Mouse (Mus musculus): ENCODE results near the gene Nr4a1. TPM values are rescaled to one million over a fixed set of nuclear protein-coding genes. Genes with fewer than 3 reads are reported as not detected.

Gene Nr4a1
- total RNA-seq, 2 experiments from 2014 or later: 30.5 to 49.0 TPM

- intact Hi-C loops (cut with DNase I; ENCODE audit: low total_unique reads): no loop called here
- DNase-seq: no peak
Measured at GRCm38 (mm10) chr15:101274380-101274779, 20.3 kb downstream of the Nr4a1 start.

GRCm38 (mm10) chr15:101277351-101277899, 23.4 kb downstream of the Nr4a1 start:
- no peak for DNase-seq
- intact Hi-C loops (cut with DNase I; ENCODE audit: low total_unique reads): no loop called here

GRCm38 (mm10) chr15:101278589-101278988, 24.5 kb downstream of the Nr4a1 start:
- intact Hi-C loops (cut with DNase I; ENCODE audit: low total_unique reads): no loop called here
- no peak for DNase-seq

GRCm38 (mm10) chr15:101279430-101279999, 25.4 kb downstream of the Nr4a1 start:
- DNase-seq: no peak
- intact Hi-C loops (cut with DNase I; ENCODE audit: low total_unique reads): no loop called here

GRCm38 (mm10) chr15:101282471-101282870, 28.4 kb downstream of the Nr4a1 start:
- intact Hi-C loops (cut with DNase I; ENCODE audit: low total_unique reads): loop anchor here (2.0 kb wide), 1 partner anchor 42 kb away; no protein-coding TSS in a partner anchor
- no peak for DNase-seq

- no peak for DNase-seq
- intact Hi-C loops (cut with DNase I; ENCODE audit: low total_unique reads): loop anchor here (2.0 kb wide), 1 partner anchor 43 kb away; no protein-coding TSS in a partner anchor
Measured at GRCm38 (mm10) chr15:101283183-101283910, 29.3 kb downstream of the Nr4a1 start.

- intact Hi-C loops (cut with DNase I; ENCODE audit: low total_unique reads): loop anchor here (2.0 kb wide), 1 partner anchor 43 kb away; no protein-coding TSS in a partner anchor
- peak; percentile 91 for DNase-seq
Measured at GRCm38 (mm10) chr15:101283911-101284750, 30.1 kb downstream of the Nr4a1 start, which contains the start of gene Atg101. Gene Atg101, plus strand, starts transcription at chr15:101284272.

GRCm38 (mm10) chr15:101286129-101286770, 32.2 kb downstream of the Nr4a1 start:
- intact Hi-C loops (cut with DNase I; ENCODE audit: low total_unique reads): loop anchor here (5.0 kb wide), 1 partner anchor 64 kb away; the partner anchor contains the start of gene Grasp

GRCm38 (mm10) chr15:101287361-101287760, 33.3 kb downstream of the Nr4a1 start:
- no peak for DNase-seq
- intact Hi-C loops (cut with DNase I; ENCODE audit: low total_unique reads): loop anchor here (5.0 kb wide), 1 partner anchor 65 kb away; the partner anchor contains the start of gene Grasp

More at GRCm38 (mm10) chr15:101286129-101286770, 32.2 kb downstream of the Nr4a1 start:
- no peak for DNase-seq

GRCm38 (mm10) chr15:101290354-101290753, 36.3 kb downstream of the Nr4a1 start:
- intact Hi-C loops (cut with DNase I; ENCODE audit: low total_unique reads): no loop called here

GRCm38 (mm10) chr15:101292012-101292411, 37.9 kb downstream of the Nr4a1 start:
- no peak for DNase-seq
- intact Hi-C loops (cut with DNase I; ENCODE audit: low total_unique reads): no loop called here

More at GRCm38 (mm10) chr15:101290354-101290753, 36.3 kb downstream of the Nr4a1 start:
- no peak for DNase-seq

GRCm38 (mm10) chr15:101293025-101293621, 39.1 kb downstream of the Nr4a1 start, which contains the start of gene 6030408B16Rik:
Gene 6030408B16Rik, plus strand, starts transcription at chr15:101293212.
- DNase-seq: no peak
- intact Hi-C loops (cut with DNase I; ENCODE audit: low total_unique reads): no loop called here

- intact Hi-C loops (cut with DNase I; ENCODE audit: low total_unique reads): no loop called here
- no peak for DNase-seq
Measured at GRCm38 (mm10) chr15:101294028-101294894, 40.2 kb downstream of the Nr4a1 start.

- intact Hi-C loops (cut with DNase I; ENCODE audit: low total_unique reads): no loop called here
- DNase-seq: no peak
Measured at GRCm38 (mm10) chr15:101295106-101295505, 41.0 kb downstream of the Nr4a1 start.

- intact Hi-C loops (cut with DNase I; ENCODE audit: low total_unique reads): no loop called here
Measured at GRCm38 (mm10) chr15:101295616-101296015, 41.5 kb downstream of the Nr4a1 start.

GRCm38 (mm10) chr15:101296091-101296490, 42.0 kb downstream of the Nr4a1 start:
- intact Hi-C loops (cut with DNase I; ENCODE audit: low total_unique reads): no loop called here
- DNase-seq: no peak

More at GRCm38 (mm10) chr15:101295616-101296015, 41.5 kb downstream of the Nr4a1 start:
- no peak for DNase-seq

GRCm38 (mm10) chr15:101297988-101298387, 43.9 kb downstream of the Nr4a1 start:
- DNase-seq: no peak
- intact Hi-C loops (cut with DNase I; ENCODE audit: low total_unique reads): no loop called here

GRCm38 (mm10) chr15:101298550-101298949, 44.5 kb downstream of the Nr4a1 start:
- no peak for DNase-seq
- intact Hi-C loops (cut with DNase I; ENCODE audit: low total_unique reads): no loop called here
